Mouse (Mus musculus) ES-E14 (cell line): ENCODE data around the gene Doc2b.

ENCODE experiments used
- ZC3H11A ChIP-seq: IDR thresholded peaks from 2 replicates; pipeline ENCODE4 v1.6.1; 2012; ENCODE audit warnings: low read depth, mild to moderate bottlenecking, inconsistent platforms, low read length, borderline replicate concordance
- ZNF384 ChIP-seq: IDR thresholded peaks from 2 replicates; pipeline ENCODE4 v1.6.1; 2012; ENCODE audit warnings: low read depth, low read length, inconsistent platforms

- no peak for TF ChIP-seq ZC3H11A
- no peak for TF ChIP-seq ZNF384
Observed at GRCm38 (mm10) chr11:75792535-75792934, 3.3 kb downstream of the Doc2b start.
